Mouse (Mus musculus) splenic B cell, adult 2 months (primary cell): ENCODE results near the gene Fzd5.

Experiments
- DNase-seq: peaks from one replicate; pipeline ENCODE4 v3.0.0-alpha.2; 2011; ENCODE audit warnings: low read depth, low spot score
- H3K27me3 ChIP-seq: 2 replicates; pipeline ENCODE4 v1.6.1; 2012; ENCODE audit warnings: mild to moderate bottlenecking, low read length, moderate library complexity, mixed read lengths; ENCODE audit not compliant: control insufficient read depth, poor library complexity, insufficient read depth, severe bottlenecking
- H3K36me3 ChIP-seq: 2 replicates; pipeline ENCODE4 v1.6.1; 2012; ENCODE audit warnings: mild to moderate bottlenecking, low read length, moderate library complexity, mixed read lengths; ENCODE audit not compliant: control insufficient read depth, poor library complexity, insufficient read depth, severe bottlenecking

Fzd5 gene

GRCm38 (mm10) chr1:64683039-64683438 lies 54.5 kb downstream of the Fzd5 start:
- no peak for DNase-seq
- Histone ChIP-seq H3K36me3 (no peaks in the 10 kb centered on the region), H3K27me3 (no peaks in the 10 kb centered on the region)

GRCm38 (mm10) chr1:64681499-64681898 lies 56.1 kb downstream of the Fzd5 start:
- Histone ChIP-seq H3K27me3 (no peaks in the 10 kb centered on the region), H3K36me3 (no peaks in the 10 kb centered on the region)
- no peak for DNase-seq
